Mouse (Mus musculus): Measurements from ENCODE around the gene Rbfox2.

Gene Rbfox2

GRCm38 (mm10) chr15:77174018-77174417 lies 132.8 kb downstream of the Rbfox2 start:
- DNase-seq, result no peak

GRCm38 (mm10) chr15:77172414-77172813 lies 134.4 kb downstream of the Rbfox2 start:
- DNase-seq, result no peak

GRCm38 (mm10) chr15:77168781-77169180 lies 138.0 kb downstream of the Rbfox2 start:
- no peak for DNase-seq

GRCm38 (mm10) chr15:77166225-77166732 lies 140.5 kb downstream of the Rbfox2 start:
- no peak for DNase-seq

GRCm38 (mm10) chr15:77163336-77163735 lies 143.5 kb downstream of the Rbfox2 start:
- peak; percentile 23 for DNase-seq

- no peak for DNase-seq
Measured at GRCm38 (mm10) chr15:77162931-77163330, 143.9 kb downstream of the Rbfox2 start.

- DNase-seq, result peak; percentile 37
Measured at GRCm38 (mm10) chr15:77161382-77161781, 145.4 kb downstream of the Rbfox2 start.

- no peak for DNase-seq
Measured at GRCm38 (mm10) chr15:77160848-77161247, 146.0 kb downstream of the Rbfox2 start.

- peak; percentile 89 for DNase-seq
Measured at GRCm38 (mm10) chr15:77156525-77156924, 150.3 kb downstream of the Rbfox2 start.

- no peak for DNase-seq
Measured at GRCm38 (mm10) chr15:77154248-77154785, 152.5 kb downstream of the Rbfox2 start.

GRCm38 (mm10) chr15:77153625-77154024 lies 153.2 kb downstream of the Rbfox2 start:
- peak; percentile 89 for DNase-seq

- DNase-seq, result peak; percentile 59
Measured at GRCm38 (mm10) chr15:77153088-77153546, 153.7 kb downstream of the Rbfox2 start.

- peak; percentile 53 for DNase-seq
Measured at GRCm38 (mm10) chr15:77152336-77153087, 154.3 kb downstream of the Rbfox2 start.

GRCm38 (mm10) chr15:77151816-77152215 lies 155.0 kb downstream of the Rbfox2 start:
- no peak for DNase-seq

GRCm38 (mm10) chr15:77151178-77151577 lies 155.6 kb downstream of the Rbfox2 start:
- DNase-seq, result peak; percentile 26

GRCm38 (mm10) chr15:77150424-77150841 lies 156.4 kb downstream of the Rbfox2 start:
- DNase-seq, result peak; percentile 20

- DNase-seq, result peak; percentile 45
Measured at GRCm38 (mm10) chr15:77150000-77150399, 156.8 kb downstream of the Rbfox2 start.

- DNase-seq, result no peak
Measured at GRCm38 (mm10) chr15:77149551-77149950, 157.3 kb downstream of the Rbfox2 start.

GRCm38 (mm10) chr15:77146942-77147341 lies 159.9 kb downstream of the Rbfox2 start:
- no peak for DNase-seq

GRCm38 (mm10) chr15:77144960-77145359 lies 161.8 kb downstream of the Rbfox2 start:
- no peak for DNase-seq

GRCm38 (mm10) chr15:77142787-77143186 lies 164.0 kb downstream of the Rbfox2 start:
- no peak for DNase-seq

- no peak for DNase-seq
Measured at GRCm38 (mm10) chr15:77142352-77142751, 164.5 kb downstream of the Rbfox2 start.

GRCm38 (mm10) chr15:77141711-77142110 lies 165.1 kb downstream of the Rbfox2 start:
- DNase-seq, result no peak

GRCm38 (mm10) chr15:77138282-77138681 lies 168.5 kb downstream of the Rbfox2 start:
- DNase-seq, result no peak
